Mouse (Mus musculus): ENCODE measurements at regions not wholly inside any gene's neighbourhood (a gene's known extent, or its start where the extent isn't known, plus 50 kb on each side); places are given as distances from the start of the nearest gene placed in this dataset.
A peak's percentile ranks its signal among the peaks of the same experiment; 100 is the strongest.
"Not testable (repeated sequence)": the region's sequence is repeated elsewhere in the genome, so short reads cannot be mapped to it uniquely, and the experiment has no call there.

DNA sequence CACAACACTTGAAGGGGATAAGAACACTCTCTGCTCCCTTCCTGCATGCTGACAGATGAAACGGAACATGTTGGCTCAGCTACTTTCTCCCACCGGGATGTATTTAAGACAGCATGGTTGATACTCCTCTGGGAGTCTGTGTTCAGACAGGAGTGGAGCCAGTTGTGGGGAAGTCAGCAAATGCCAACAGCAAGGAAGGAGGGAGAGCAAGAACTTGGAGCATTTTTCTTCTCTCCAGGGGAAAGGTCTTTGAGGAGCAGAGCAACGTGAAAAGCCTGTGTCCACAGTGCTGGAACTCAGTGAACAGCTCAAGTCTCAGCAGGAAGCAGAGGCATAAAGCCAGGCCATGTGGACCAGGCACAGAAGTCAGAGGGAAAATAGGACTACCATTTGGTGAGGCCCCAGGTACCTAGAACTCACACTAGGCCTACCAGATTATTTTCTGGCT lies 188.8 kb upstream of the Dmac1 start:
- DNase-seq (ENCODE audit: low spot score in 2 of 2), result peak in 1 of 2 experiments; percentile 1

- no peak for DNase-seq (ENCODE audit: low spot score in 2 of 2)
These were observed 185.5 kb upstream of the Dmac1 start for GRCm38 (mm10) chr4:75463579-75463978.

- no peak for DNase-seq (ENCODE audit: low spot score in 2 of 2)
These were observed 171.4 kb upstream of the Dmac1 start for GRCm38 (mm10) chr4:75449478-75449877.

DNA sequence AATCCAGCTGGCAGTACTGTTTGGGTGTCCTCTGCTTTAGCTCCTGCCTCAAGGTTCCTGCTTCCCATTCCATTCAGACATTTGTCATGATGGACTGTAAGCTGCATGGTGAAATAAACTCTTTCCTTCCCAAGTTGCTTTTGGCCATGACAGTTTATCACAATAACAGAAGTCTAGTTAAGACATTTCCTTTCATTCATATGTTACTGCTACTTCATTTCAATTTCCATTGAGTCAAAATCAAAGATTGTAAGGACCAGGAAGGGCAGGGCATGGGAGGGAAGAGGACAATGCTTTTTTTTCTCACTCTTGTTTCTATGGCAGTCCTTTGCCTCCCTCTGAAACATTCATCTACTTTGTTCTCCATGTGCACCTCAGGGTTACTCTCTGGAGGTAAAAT lies 145.2 kb upstream of the Dmac1 start:
- DNase-seq (ENCODE audit: low spot score in 2 of 2), result no peak

DNA sequence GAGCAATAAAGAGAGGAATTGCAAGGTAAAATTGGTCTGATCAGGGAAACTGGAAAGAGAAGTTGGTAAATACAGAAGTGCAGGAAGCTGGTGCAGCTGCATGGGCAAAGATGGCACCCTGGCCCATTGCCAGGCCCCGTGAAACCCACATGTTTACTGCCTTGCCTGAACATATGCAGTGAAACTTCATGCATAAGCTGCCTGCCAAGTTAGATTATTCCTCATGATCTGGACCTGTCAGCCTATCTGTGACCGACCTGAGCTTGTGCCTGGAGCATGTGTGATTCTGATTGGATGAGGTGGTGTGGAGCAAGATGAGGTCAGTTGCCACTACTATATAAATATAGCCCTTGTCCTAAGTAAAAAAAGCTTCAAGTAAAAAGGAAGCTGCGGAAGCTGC lies 122.6 kb upstream of the Dmac1 start:
- not testable (repeated sequence) for DNase-seq (ENCODE audit: low spot score in 2 of 2)

DNA sequence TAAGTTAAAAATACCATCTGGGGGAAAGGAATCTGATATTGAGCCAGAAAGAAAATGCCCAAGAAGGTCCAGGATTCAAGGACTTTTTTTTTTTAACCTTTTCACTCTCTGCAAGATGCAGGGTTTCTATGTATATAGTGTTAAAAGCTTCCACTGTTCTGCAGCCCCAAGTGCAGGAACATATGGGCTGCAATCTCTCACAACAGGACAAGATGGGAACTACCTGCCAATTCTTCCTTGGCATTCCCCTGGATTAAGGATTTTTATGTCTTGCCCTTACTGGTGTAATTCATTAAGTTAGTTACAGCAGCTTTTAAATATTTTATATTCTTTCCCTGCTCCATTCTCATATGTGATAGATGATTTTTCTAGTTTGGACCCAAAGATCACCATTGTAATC lies 116.9 kb upstream of the Dmac1 start:
- no peak for DNase-seq (ENCODE audit: low spot score in 2 of 2)

GRCm38 (mm10) chr4:75394264-75394663 lies 116.2 kb upstream of the Dmac1 start:
- no peak for DNase-seq (ENCODE audit: low spot score in 2 of 2)

- no peak for DNase-seq (ENCODE audit: low spot score in 2 of 2)
These were observed 108.3 kb upstream of the Dmac1 start for GRCm38 (mm10) chr4:75386271-75386938.

DNA sequence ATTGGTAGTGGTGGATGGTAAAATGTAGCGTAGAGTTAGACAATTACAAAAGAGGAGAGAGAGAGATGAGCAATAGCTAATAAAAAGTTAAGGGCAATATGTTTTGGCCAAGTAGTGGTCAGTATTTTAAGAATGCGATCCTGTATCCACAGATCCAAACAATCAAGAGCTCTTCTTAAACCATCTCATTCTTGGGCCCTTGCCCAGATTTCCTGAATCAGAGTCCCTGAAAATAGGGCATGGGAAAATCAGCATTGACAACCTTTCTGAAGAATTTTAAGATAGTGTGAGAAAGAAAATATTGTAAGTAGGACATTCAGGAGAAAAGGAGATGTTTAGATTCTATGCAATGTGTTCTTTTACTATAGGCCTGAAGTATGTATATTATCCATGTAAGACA lies 81.4 kb upstream of the Dmac1 start:
- DNase-seq (ENCODE audit: low spot score in 2 of 2), result peak in 1 of 2 experiments; percentile 7

DNA sequence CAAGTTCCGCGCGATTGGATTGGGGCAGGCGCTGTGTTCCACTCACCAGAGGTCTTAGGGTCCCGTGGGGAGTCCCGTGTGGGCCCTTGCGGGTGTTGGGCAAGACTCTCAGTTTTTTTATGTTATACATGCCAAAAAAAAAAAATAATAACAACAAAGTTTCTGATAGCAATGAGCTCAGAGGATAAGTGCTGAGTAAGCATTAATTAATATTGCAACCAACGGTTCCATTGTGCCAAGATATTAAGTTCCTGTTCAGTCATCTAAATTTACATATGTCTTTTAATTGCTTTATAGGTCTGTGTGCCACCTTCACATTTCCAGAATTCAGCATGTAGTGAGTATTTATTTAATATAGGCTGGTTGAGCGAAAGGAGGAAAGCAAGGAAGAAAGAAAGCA lies 77.5 kb upstream of the Dmac1 start:
- no peak for DNase-seq (ENCODE audit: low spot score in 2 of 2)

DNA sequence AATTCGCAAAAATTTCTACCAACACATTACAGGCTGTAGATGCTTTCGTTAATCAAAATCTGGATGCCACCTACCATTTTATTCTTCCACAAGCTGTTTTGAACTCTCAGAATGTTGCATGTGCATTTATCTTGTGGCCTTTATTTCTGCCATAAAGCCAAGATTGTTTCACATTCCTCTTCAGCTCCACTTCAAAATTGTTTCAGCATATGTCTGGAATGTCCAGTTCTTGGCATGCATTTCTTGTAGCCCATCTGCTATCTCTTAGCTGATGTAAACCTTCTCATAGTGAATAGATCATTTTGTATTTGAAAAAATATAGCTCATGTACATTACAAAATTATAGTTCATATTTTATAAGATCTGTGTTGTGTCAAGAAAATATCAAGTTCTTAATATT lies 56.4 kb upstream of the Dmac1 start:
- DNase-seq (ENCODE audit: low spot score in 2 of 2), result peak in 1 of 2 experiments; percentile 2

DNA sequence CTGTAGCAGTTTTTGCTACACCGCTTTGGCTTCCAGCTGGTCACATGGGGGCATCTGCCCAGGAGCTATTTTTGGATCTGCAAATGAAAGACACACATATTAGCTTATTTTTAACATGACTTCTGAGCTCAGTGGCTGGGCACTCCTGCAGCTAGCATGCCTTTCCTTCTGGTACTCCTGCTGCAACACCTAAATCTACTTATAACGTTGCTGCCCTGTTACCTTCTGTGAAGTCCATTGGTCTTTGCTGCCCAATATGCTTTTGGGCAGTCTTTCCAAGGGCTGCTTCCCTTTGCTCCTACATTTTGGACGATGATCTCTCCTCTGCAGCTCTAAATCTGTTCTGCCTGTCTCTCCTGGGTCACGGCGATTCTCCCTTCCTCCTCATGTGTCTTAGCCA lies 54.7 kb upstream of the Dmac1 start:
- no peak for DNase-seq (ENCODE audit: low spot score in 2 of 2)

DNA sequence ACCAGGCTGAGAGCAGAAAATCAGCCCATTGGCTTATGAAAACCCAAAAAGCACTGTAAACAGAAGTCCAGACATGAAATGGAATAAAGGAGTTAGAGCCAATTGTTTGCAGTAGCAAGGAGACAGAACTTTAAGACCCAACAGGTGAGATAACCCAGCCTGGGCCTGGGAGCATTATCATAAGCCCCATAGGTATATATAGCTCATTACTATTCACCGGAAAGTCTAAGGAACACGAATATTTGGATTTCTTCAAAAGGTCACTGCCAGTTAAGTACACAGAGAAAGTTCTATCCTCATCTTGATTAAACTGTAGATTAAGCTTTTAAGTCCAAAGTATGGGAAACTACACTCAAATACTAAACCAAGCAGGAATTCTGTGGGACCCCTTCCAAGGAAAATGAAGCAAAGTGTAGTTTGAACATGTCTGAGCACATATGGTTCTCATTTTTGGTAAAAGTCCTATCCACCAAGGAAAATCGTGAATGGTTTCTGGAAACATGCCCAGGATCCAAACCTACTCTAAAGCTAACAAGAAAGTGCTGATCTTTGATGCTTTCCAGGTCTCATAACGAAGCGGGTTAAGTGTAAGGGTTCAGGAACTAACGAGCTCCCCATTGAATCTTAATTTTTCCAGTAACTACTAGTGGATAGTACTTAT lies 51.5 kb upstream of the Dmac1 start:
- DNase-seq (ENCODE audit: low spot score in 2 of 2), result no peak
